Mouse (Mus musculus) ovary, postnatal 10 days (tissue): ENCODE results near the gene Olfr1288.

ENCODE experiments used
- DNase-seq: peaks from one replicate; pipeline ENCODE4 v3.0.0; 2022; ENCODE audit warnings: low spot score

The Olfr1288 gene

GRCm38 (mm10) chr2:111473801-111474200, at the start of gene Olfr1288:
Olfr1288 (plus strand) TSS chr2:111474101.
- DNase-seq: no peak

- no peak for DNase-seq
These were observed 25.1 kb upstream of the Olfr1288 start, which contains the start of gene Olfr1287 for GRCm38 (mm10) chr2:111448842-111449241. Olfr1287 (plus strand) TSS chr2:111449142.

DNA sequence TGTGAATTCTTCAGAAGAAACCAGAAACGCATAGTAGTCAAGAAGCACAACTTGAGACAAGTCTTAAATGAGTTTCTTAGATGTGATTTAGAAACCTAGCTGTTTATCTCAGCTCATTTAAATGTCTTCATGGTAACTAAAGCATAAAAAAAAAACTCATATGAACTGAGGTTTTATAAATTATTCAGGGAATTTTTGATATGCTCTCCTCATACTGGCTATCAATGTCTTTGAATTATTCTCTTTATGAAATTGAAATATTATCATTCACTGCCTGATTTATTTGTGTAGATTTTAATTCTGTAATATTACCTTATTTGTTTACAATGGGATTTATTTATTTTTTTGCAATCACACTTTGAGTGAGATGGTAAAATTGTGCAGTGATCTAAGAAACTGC, 6.6 kb downstream of the Olfr1288 start, which contains the start of gene Olfr1289:
Olfr1289 (plus strand) TSS at position 301 of the 400 bp plus-strand sequence.
- DNase-seq: no peak

DNA sequence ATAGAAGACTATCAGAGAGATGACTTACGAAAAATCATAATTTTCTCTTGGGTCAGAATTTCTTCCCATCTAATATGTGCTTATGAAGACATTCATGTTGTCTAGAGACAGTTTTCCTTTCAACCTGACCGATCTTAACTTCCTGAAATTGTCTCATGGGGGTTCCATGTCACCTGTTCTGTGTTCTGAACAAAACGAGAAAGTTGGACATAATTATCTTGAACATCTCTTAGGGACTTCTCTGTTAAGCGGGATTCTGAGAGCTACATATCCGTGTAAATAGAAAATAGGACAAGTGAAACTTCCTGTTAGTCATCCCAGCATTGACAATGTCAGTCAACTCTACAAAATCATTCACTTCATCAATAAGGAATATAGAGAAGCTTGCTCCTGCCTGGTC, 19.8 kb downstream of the Olfr1288 start, which contains the start of gene Olfr1290:
Olfr1290 (minus strand) TSS at position 101 of the 400 bp plus-strand sequence.
- no peak for DNase-seq

DNA sequence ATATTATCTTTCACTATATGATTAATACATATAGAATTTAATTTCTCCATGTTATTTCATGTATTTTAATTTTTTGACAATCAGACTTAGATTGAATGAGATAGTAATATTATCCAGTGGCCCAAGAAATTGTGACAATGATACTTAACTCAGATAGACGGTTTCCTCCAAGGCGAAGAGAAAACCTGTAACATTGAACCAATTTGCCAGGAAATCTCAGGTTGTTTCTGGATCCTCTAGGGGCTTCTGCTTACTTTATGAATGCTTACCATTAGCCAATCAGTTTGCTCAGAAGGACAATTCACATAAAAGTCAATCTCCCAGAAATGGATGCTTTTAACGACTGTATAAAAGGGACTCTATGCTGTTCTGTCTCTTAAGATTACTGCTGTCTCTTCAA, 23.0 kb downstream of the Olfr1288 start, which contains the start of gene Olfr1291-ps1:
Olfr1291-ps1 (plus strand) TSS at position 301 of the 400 bp plus-strand sequence.
- DNase-seq: no peak

GRCm38 (mm10) chr2:111517451-111517850, 43.5 kb downstream of the Olfr1288 start:
- no peak for DNase-seq

GRCm38 (mm10) chr2:111524903-111525302, 51.0 kb downstream of the Olfr1288 start, which contains the start of gene Olfr1293-ps:
Olfr1293-ps (plus strand) TSS chr2:111525203.
- no peak for DNase-seq
